8 mouse cellular contexts compared by ENCODE assay signal in the genomic region with DNA sequence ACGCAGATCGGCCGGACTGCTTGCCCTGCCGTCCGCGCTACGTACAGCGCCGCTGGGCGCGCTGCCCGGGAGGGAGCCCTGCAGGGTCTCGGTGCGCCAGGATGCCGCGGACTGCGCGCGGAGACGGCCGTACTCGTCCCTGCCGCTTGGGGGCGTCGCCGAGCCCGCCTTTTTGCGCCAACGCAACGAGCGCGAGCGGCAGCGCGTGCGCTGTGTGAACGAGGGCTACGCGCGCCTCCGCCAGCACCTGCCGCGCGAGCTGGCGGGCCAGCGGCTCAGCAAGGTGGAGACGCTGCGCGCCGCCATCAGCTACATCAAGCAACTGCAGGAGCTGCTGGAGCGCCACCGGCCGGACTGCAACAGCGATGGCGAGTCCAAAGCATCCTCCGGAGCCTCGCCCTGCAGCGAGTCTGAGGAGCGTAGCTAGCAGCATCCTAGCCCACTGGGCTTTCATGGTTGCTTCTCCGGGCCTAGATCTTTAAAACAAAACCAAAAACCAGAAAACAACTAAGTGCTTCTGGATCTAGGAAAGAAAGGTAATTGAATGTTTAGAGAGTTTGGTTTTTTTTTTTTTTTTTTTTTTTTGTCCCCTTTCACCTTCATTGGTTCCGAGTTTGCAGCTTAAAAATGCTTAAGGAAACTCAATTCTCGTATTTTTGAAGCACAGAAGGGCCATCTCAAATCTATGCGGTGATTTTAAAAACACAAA. TPM values are rescaled to one million over a fixed set of nuclear protein-coding genes. Genes with fewer than 3 reads are reported as not detected.
DNase-seq lines count a peak whose midpoint lies in the region; ATAC-seq and TF ChIP-seq lines count a peak whose summit lies in the region.

No protein-coding gene starts in this region.

- 1% methylated on average over 63 of the region's 63 CpGs for WGBS in heart, embryonic 13.5 days
- WGBS in liver, adult 2 months: 1% methylated on average over 63 of the region's 63 CpGs

- H3K79me2 ChIP-seq in liver, adult 2 months (ENCODE audit: control insufficient read depth, insufficient read depth, low read length): no peaks in the 10 kb centered on the region

- H3K4me2 ChIP-seq in heart, embryonic 13.5 days: peak overlapping the region; percentile 99

- TF ChIP-seq POLR2A in liver, adult 2 months (IDR thresholded peaks at IDR 0.05; ENCODE audit: extremely low read depth, insufficient read depth, low read length): no peak

- no peak for ATAC-seq in erythroblast, adult 5-6 weeks (replicated peaks; ENCODE audit: low FRiP score, poor library complexity, severe bottlenecking)
- ATAC-seq in heart, embryonic 13.5 days (ENCODE audit: extremely low read depth, insufficient number of reproducible peaks, low FRiP score, low TSS enrichment): no peak; the same call in 1 of the 2 replicates

- peaks cover 3% of the 10 kb centered on the region; the same call in 1 of the 2 replicates for H3K9me3 ChIP-seq in erythroblast, embryonic 14.5 days (ENCODE audit: control insufficient read depth, low read length)
- no peaks in the 10 kb centered on the region for H3K9me3 ChIP-seq in heart, embryonic 13.5 days

- peak; percentile 85 for DNase-seq in embryo, embryonic 10.5 days (ENCODE audit: low spot score)
- DNase-seq in kidney, postnatal 10 days: peak; percentile 79
- peak; percentile 13 for DNase-seq in liver, adult 2 months (ENCODE audit: extremely low read depth, low read depth, low spot score)
- DNase-seq in naive thymus-derived CD4-positive, alpha-beta T cell, adult 2 months (ENCODE audit: low read depth): peak; percentile 89
- peak; percentile 86 for DNase-seq in splenic B cell, adult 2 months (ENCODE audit: low read depth, low spot score)

- no peaks in the 10 kb centered on the region for H3K36me3 ChIP-seq in erythroblast, embryonic 14.5 days (ENCODE audit: control insufficient read depth)
- no peaks in the 10 kb centered on the region for H3K36me3 ChIP-seq in heart, embryonic 13.5 days
- no peaks in the 10 kb centered on the region for H3K36me3 ChIP-seq in liver, adult 2 months (ENCODE audit: control insufficient read depth, insufficient read depth, low read length)
- no peaks in the 10 kb centered on the region for H3K36me3 ChIP-seq in splenic B cell, adult 2 months (ENCODE audit: control insufficient read depth, insufficient read depth, low read length, poor library complexity, severe bottlenecking)

- TF ChIP-seq CTCF in liver, adult 2 months (IDR thresholded peaks at IDR 0.05; ENCODE audit: low read depth, low read length): peak; percentile 29

- peak overlapping the region; percentile 70 for H3K9ac ChIP-seq in heart, embryonic 13.5 days
- 0 out of 2 replicates have a peak overlapping the region, but pooled peaks have one; percentile 21 for H3K9ac ChIP-seq in liver, adult 2 months (ENCODE audit: low read depth, low read length)

- no peak overlapping the region for H3K27ac ChIP-seq in heart, embryonic 13.5 days (replicated peaks)
- no peak overlapping the region for H3K27ac ChIP-seq in liver, adult 2 months (replicated peaks; ENCODE audit: insufficient read depth, low read depth, low read length)

- H3K4me3 ChIP-seq in erythroblast, embryonic 14.5 days (replicated peaks): peak overlapping the region; percentile 45
- peak overlapping the region; percentile 66 for H3K4me3 ChIP-seq in heart, embryonic 13.5 days
- peak overlapping the region; percentile 62 for H3K4me3 ChIP-seq in liver, adult 2 months (ENCODE audit: insufficient read depth, low read depth, low read length)

- H3K27me3 ChIP-seq in erythroblast, embryonic 14.5 days (ENCODE audit: control insufficient read depth): peaks cover 54% of the 10 kb centered on the region
- peaks cover 52% of the 10 kb centered on the region for H3K27me3 ChIP-seq in heart, embryonic 13.5 days (replicated peaks)
- peaks cover 2% of the 10 kb centered on the region; the same call in 1 of the 2 replicates for H3K27me3 ChIP-seq in liver, adult 2 months (ENCODE audit: control insufficient read depth, insufficient read depth, low read length)
- H3K27me3 ChIP-seq in splenic B cell, adult 2 months (ENCODE audit: control insufficient read depth, insufficient read depth, low read length, poor library complexity, severe bottlenecking): no peaks in the 10 kb centered on the region

- peaks cover 4% of the 10 kb centered on the region for H3K4me1 ChIP-seq in erythroblast, embryonic 14.5 days (ENCODE audit: control insufficient read depth)
- peaks cover 22% of the 10 kb centered on the region for H3K4me1 ChIP-seq in heart, embryonic 13.5 days
- H3K4me1 ChIP-seq in liver, adult 2 months (ENCODE audit: control insufficient read depth, insufficient read depth, low read length): peaks cover 5% of the 10 kb centered on the region; the same call in 1 of the 2 replicates

RNA-seq across cellular contexts. Expression of a gene that starts 1.2 kb away (rescaled TPM):
- not detected in 2 replicates for polyA plus RNA-seq in erythroblast, embryonic 14.5 days (2012)
- total RNA-seq in erythroblast, adult 5-6 weeks (2015; ENCODE audit: low replicate concordance): not detected in 2 replicates
- total RNA-seq in erythroblast, adult 5-6 weeks (2017; ENCODE audit: low replicate concordance): not detected in 2 replicates
- 0.07 TPM in 1 of 2 replicates, not detected in the other for polyA plus RNA-seq in heart, embryonic 13.5 days (2015; fragmentation: Nextera tagmentation; extraction: Ambion mirVana)
- total RNA-seq in liver, adult 2 months (2014; rRNA removed): not detected in 2 replicates
- polyA plus RNA-seq in liver, adult 2 months (2012; rRNA removed): 0.04 TPM in 1 of 2 replicates, not detected in the other

RNA-seq across cellular contexts. Expression of a gene that starts 11.7 kb away (rescaled TPM):
- polyA plus RNA-seq in erythroblast, embryonic 14.5 days (2012): 0.51 and 0.54 TPM in 2 replicates
- total RNA-seq in erythroblast, adult 5-6 weeks (2015; ENCODE audit: low replicate concordance): 5.4 and 6.3 TPM in 2 replicates
- total RNA-seq in erythroblast, adult 5-6 weeks (2017; ENCODE audit: low replicate concordance): 3.6 and 9.9 TPM in 2 replicates
- 9.4 and 10.5 TPM in 2 replicates for polyA plus RNA-seq in heart, embryonic 13.5 days (2015; fragmentation: Nextera tagmentation; extraction: Ambion mirVana)
- total RNA-seq in liver, adult 2 months (2014; rRNA removed): 3.7 and 5.2 TPM in 2 replicates
- polyA plus RNA-seq in liver, adult 2 months (2012; rRNA removed): 4.6 and 6.3 TPM in 2 replicates

RNA-seq across cellular contexts. Expression of a gene that starts 29.0 kb away (rescaled TPM):
- 2.2 and 2.4 TPM in 2 replicates for polyA plus RNA-seq in erythroblast, embryonic 14.5 days (2012)
- 7.3 and 13.3 TPM in 2 replicates for total RNA-seq in erythroblast, adult 5-6 weeks (2015; ENCODE audit: low replicate concordance)
- 18.2 and 27.0 TPM in 2 replicates for total RNA-seq in erythroblast, adult 5-6 weeks (2017; ENCODE audit: low replicate concordance)
- polyA plus RNA-seq in heart, embryonic 13.5 days (2015; fragmentation: Nextera tagmentation; extraction: Ambion mirVana): 115 and 124 TPM in 2 replicates
- total RNA-seq in liver, adult 2 months (2014; rRNA removed): 64.8 and 71.1 TPM in 2 replicates
- 31.4 and 32.7 TPM in 2 replicates for polyA plus RNA-seq in liver, adult 2 months (2012; rRNA removed)

Comparison
In these comparisons a context has a peak if more than half of its experiments do, and no peak if none do; other contexts are left out.
1. DNase-seq: peak in every context shown above with its lines; median percentile 89 in naive thymus-derived CD4-positive, alpha-beta T cell, adult 2 months; 86 in splenic B cell, adult 2 months; 85 in embryo, embryonic 10.5 days; 79 in kidney, postnatal 10 days; 13 in liver, adult 2 months.